Mouse (Mus musculus) thymus, adult 2 months (tissue): ENCODE data around the gene Psmb6. TPM values are rescaled to one million over a fixed set of nuclear protein-coding genes. Genes with fewer than 3 reads are reported as not detected.

Experiments used
- DNase-seq: peaks from one replicate; pipeline ENCODE4 v3.0.0; 2021
- H3K27ac ChIP-seq: fragments of 200-500 bp; 2 replicates; pipeline ENCODE4 v1.5.1; 2012; ENCODE audit warnings: low read length, control low read depth; ENCODE audit not compliant: control insufficient read depth, insufficient read depth
- H3K27me3 ChIP-seq: fragments of 200-500 bp; 2 replicates; pipeline ENCODE4 v1.6.1; 2012; ENCODE audit warnings: mild to moderate bottlenecking, low read length, moderate library complexity, mixed read lengths; ENCODE audit not compliant: control insufficient read depth, insufficient read depth
- H3K36me3 ChIP-seq: fragments of 200-500 bp; 2 replicates; pipeline ENCODE4 v1.6.1; 2012; ENCODE audit warnings: mild to moderate bottlenecking, low read length, moderate library complexity; ENCODE audit not compliant: control insufficient read depth, insufficient read depth
- H3K4me1 ChIP-seq: fragments of 200-500 bp; replicated peaks from 2 replicates; pipeline ENCODE4 v1.6.1; 2012; ENCODE audit warnings: low read length; ENCODE audit not compliant: control insufficient read depth, insufficient read depth
- H3K4me3 ChIP-seq: fragments of 200-500 bp; 2 replicates; pipeline ENCODE4 v1.5.1; 2012; ENCODE audit warnings: mild to moderate bottlenecking, low read length, control low read depth, moderate library complexity; ENCODE audit not compliant: control insufficient read depth, insufficient read depth
- CTCF ChIP-seq: fragments of 200-500 bp; IDR thresholded peaks from 2 replicates; pipeline ENCODE4 v1.5.1; 2012; ENCODE audit warnings: mild to moderate bottlenecking, control low read depth, low read length, moderate library complexity, borderline replicate concordance; ENCODE audit not compliant: control insufficient read depth, poor library complexity, insufficient read depth; ENCODE audit errors: extremely low read depth
- POLR2A ChIP-seq: fragments of 200-500 bp; IDR thresholded peaks from 2 replicates; pipeline ENCODE4 v1.6.1; 2012; ENCODE audit warnings: mild to moderate bottlenecking, low read length, control low read depth, moderate library complexity; ENCODE audit not compliant: control insufficient read depth, poor library complexity, insufficient read depth; ENCODE audit errors: extremely low read depth
- WGBS: fragments of 180-500 bp; shearing (Covaris S2); methylation state at CpG from one replicate; pipeline ENCODE4 v1.1.7; 2018; 5-methylcytosine and 5-hydroxymethylcytosine counted together
- polyA plus RNA-seq: library from polyadenylated mRNA; depleted of rRNA; stranded (reverse); fragments of >200 nt; gene quantifications from 2 replicates; pipeline ENCODE4 v1.2.3, GENCODE M21; 2012

The Psmb6 gene
- polyA plus RNA-seq, 1 experiment = 460 TPM

DNA sequence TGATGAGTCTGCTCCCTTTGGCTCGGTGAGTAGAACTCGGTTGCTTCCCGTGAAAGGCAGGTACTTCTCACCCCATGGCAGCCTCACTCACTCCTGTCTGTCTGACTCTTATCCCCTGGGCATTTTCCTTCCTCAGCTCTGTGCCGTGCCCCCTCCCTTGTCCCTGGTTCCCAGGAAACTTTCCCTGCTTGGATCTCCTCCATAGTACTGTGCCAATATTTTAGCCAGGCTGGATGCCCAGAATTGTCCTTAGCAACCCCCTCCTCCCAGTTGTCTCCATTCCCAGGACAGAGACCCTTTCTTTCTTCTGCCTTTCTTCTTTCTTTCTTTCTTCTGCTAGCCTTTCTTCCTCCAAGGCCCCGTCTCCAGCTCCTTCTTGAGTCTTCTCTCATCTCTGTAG, 16.2 kb downstream of the Psmb6 start:
- Histone ChIP-seq H3K4me3 (no peak overlapping the region), H3K4me1 (peaks cover 4% of the 10 kb centered on the region; the same call in 1 of the 2 replicates), H3K36me3 (no peaks in the 10 kb centered on the region), H3K27me3 (no peaks in the 10 kb centered on the region; the same call in 1 of the 2 replicates), H3K27ac (no peak overlapping the region)
- 80% methylated on average over 5 of the region's 5 CpGs for WGBS
- no peak for TF ChIP-seq CTCF
- no peak for TF ChIP-seq POLR2A
- no peak for DNase-seq

DNA sequence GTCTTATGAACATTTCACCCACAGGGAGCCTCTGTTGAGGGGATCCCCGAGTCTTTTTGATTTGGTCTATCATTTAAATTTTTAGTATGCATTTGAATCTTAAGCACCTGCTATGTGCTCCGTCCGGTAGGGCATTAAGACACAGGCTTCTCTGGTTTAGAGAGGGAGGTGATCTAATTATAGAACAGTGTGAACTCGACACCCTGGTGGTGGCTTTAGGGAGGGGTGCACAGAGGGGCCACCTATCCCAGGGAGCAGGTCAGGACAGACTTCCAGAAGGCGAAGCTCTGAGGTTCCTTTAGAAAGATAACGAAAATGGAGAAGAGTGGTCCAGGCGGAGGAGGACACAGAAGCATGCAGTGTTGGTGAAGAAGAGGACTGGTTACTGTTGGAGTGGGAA, 19.3 kb downstream of the Psmb6 start:
- Histone ChIP-seq H3K36me3 (no peaks in the 10 kb centered on the region), H3K4me3 (no peak overlapping the region), H3K27ac (no peak overlapping the region), H3K4me1 (0 out of 2 replicates have a peak, but pooled peaks cover 4% of the 10 kb centered on the region), H3K27me3 (no peaks in the 10 kb centered on the region)
- DNase-seq = no peak
- WGBS = 65% methylated on average over 7 of the region's 7 CpGs
- TF ChIP-seq POLR2A (no peak), CTCF (no peak)

DNA sequence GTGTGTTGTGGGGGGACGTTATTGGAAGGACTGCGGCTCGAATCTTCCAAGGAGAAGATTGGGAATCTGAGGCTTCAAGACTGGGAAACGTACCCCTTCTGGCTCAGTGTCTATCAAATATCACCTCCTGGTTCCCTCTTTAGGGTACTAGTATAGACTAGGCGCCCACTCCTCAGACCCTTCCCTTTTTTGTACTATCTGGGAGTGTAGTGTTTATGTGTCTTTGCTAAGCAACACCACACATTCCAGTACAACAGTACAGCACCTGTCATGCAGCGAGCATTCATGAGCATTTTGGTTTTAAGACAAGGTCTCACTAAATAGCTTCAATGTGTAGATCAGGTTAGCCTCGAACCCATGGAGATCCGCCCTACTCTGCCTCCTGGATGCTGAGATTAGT, 26.4 kb downstream of the Psmb6 start:
- Histone ChIP-seq H3K4me1 (no peaks in the 10 kb centered on the region), H3K27ac (no peak overlapping the region), H3K4me3 (no peak overlapping the region), H3K36me3 (no peaks in the 10 kb centered on the region), H3K27me3 (no peaks in the 10 kb centered on the region)
- no peak for DNase-seq
- no peak for TF ChIP-seq POLR2A
- no peak for TF ChIP-seq CTCF
- WGBS = 95% methylated on average over 8 of the region's 8 CpGs

DNA sequence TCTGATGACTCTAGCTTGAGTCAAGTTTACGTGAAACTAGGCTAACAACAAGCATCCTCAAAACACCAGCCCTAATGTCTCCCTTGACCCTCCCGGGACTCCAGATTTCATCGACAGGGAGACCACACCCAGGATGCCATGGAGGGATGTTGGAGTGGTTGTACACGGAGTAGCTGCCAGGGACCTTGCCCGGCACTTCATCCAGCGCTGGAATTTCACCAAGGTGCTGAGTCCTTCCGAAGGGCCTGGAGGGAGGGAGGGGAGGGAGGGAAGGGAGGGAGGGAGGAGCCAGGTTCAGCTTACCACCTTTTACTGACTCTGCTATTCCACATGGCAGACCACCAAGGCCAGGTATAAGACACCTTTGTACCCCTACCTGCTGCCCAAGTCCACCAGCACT, 28.8 kb downstream of the Psmb6 start:
- Histone ChIP-seq H3K4me1 (no peaks in the 10 kb centered on the region), H3K27me3 (no peaks in the 10 kb centered on the region), H3K36me3 (no peaks in the 10 kb centered on the region), H3K27ac (no peak overlapping the region), H3K4me3 (no peak overlapping the region)
- TF ChIP-seq CTCF (no peak), POLR2A (no peak)
- WGBS = 85% methylated on average over 7 of the region's 7 CpGs
- DNase-seq = no peak

DNA sequence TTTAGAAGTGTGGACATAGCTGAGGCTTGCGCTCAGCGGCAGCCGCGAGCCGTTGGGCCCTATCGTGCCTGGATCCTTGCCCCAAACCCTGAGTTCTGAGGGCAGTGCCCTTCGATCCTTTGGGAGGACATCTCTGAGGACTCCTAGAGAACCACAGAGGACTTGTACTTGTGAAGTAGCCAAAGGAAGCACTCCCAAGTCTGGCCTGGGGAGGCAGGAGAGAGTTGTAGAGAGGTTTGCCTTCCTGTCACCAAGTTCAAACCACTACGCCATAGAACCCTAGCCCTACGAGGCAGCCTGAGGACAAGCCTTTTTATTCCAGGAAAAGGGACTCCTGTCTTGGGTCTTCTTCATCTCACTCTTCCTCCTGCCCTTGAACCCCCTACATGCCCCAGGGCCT, 32.4 kb downstream of the Psmb6 start:
- TF ChIP-seq CTCF (no peak), POLR2A (no peak)
- Histone ChIP-seq H3K36me3 (no peaks in the 10 kb centered on the region), H3K4me3 (no peak overlapping the region), H3K27ac (no peak overlapping the region), H3K27me3 (no peaks in the 10 kb centered on the region), H3K4me1 (peaks cover 4% of the 10 kb centered on the region)
- DNase-seq = no peak
- 92% methylated on average over 9 of the region's 9 CpGs for WGBS

DNA sequence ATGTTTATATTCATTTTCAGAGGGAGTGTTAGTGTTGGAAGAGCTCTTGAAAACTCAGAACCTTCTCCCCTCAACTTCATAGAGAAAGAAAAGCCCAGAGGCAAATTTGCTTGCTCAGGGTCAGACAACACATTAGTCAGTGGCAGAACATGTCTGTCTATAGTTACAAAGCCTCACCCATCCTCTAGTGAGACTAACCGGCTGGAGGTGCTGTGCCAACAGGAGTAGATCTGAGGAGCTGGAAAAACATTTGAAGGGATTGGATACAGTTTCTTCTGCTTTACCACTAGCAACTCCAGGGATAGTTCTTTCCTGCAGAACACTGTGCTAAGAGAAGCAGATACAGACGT, 36.7 kb downstream of the Psmb6 start:
- no peak for DNase-seq
- no peaks in the 10 kb centered on the region for H3K27me3 ChIP-seq
- H3K36me3 ChIP-seq = no peaks in the 10 kb centered on the region
- no peak for TF ChIP-seq CTCF
- TF ChIP-seq POLR2A = no peak
- WGBS = 14% methylated on average over 2 of the region's 2 CpGs
- no peak overlapping the region for H3K27ac ChIP-seq
- peaks cover 10% of the 10 kb centered on the region for H3K4me1 ChIP-seq
- H3K4me3 ChIP-seq = no peak overlapping the region
